Comparison of ENCODE assay signal across 9 mouse cellular contexts in genomic region chr19:36705286-36706146, GRCm38 (mm10). TPM values are rescaled to one million over a fixed set of nuclear protein-coding genes. Genes with fewer than 3 reads are reported as not detected.
DNase-seq lines count a peak whose midpoint lies in the region; ATAC-seq and TF ChIP-seq lines count a peak whose summit lies in the region.
"Had no signal": no experiment of that assay in that cellular context is flagged by ENCODE, and none has a peak within 500 bp of the region (broad histone marks: within the 10 kb centered on the region; RNA-seq: fewer than 3 reads in every experiment).

No protein-coding gene starts in this region.

- WGBS in kidney, adult 2 months, result 48% methylated on average over 17 of the region's 17 CpGs
- WGBS in kidney, embryonic 16.5 days, result 73% methylated on average over 17 of the region's 17 CpGs

- no peak for TF ChIP-seq CTCF in kidney, adult 2 months (conservative IDR thresholded peaks at IDR 0.05; ENCODE audit: insufficient read depth, insufficient read length, low read depth, low read length)

- TF ChIP-seq POLR2A in kidney, adult 2 months (IDR thresholded peaks at IDR 0.05; ENCODE audit: low read depth, low read length), result no peak

- no peak overlapping the region for H3K4me2 ChIP-seq in kidney, embryonic 16.5 days (replicated peaks; ENCODE audit: low read depth, low read length)
- H3K4me2 ChIP-seq: neural tube, embryonic 12.5 days had no signal

- no peak overlapping the region for H3K27ac ChIP-seq in kidney, adult 2 months (ENCODE audit: insufficient read depth, low read depth, low read length)
- H3K27ac ChIP-seq in kidney, embryonic 16.5 days (ENCODE audit: low read length), result no peak overlapping the region
- H3K27ac ChIP-seq: neural tube, embryonic 12.5 days had no signal

- ATAC-seq in kidney, embryonic 16.5 days (ENCODE audit: low FRiP score, low TSS enrichment), result no peak

- DNase-seq in kidney, adult 2 months, result peak; percentile 65
- peak; percentile 72 for DNase-seq in brain, embryonic 18.5 days (ENCODE audit: low read depth, low spot score)
- DNase-seq in heart, postnatal 14 days, result peak; percentile 33 to 62
- DNase-seq in lung, postnatal 10 days, result peak; percentile 82
- no peak for DNase-seq in retina, embryonic 14.5 days (ENCODE audit: low spot score)
- no peak for DNase-seq in spleen, adult 18-20 months
- no peak for DNase-seq in urinary bladder, postnatal 25 days (ENCODE audit: low spot score)

- no peak overlapping the region for H3K4me3 ChIP-seq in kidney, adult 2 months (ENCODE audit: insufficient read depth, low read depth, low read length)
- no peak overlapping the region for H3K4me3 ChIP-seq in kidney, embryonic 16.5 days (ENCODE audit: low read length)
- H3K4me3 ChIP-seq: neural tube, embryonic 12.5 days had no signal

- H3K4me1 ChIP-seq in kidney, adult 2 months (ENCODE audit: control insufficient read depth, insufficient read depth, low read length), result no peaks in the 10 kb centered on the region
- H3K4me1 ChIP-seq in kidney, embryonic 16.5 days (ENCODE audit: insufficient read depth, low read length), result peaks cover 7% of the 10 kb centered on the region; the same call in 1 of the 2 replicates
- H3K4me1 ChIP-seq: neural tube, embryonic 12.5 days had no signal

- no peaks in the 10 kb centered on the region for H3K36me3 ChIP-seq in kidney, adult 2 months (ENCODE audit: control insufficient read depth, insufficient read depth, low read length)
- H3K36me3 ChIP-seq in kidney, embryonic 16.5 days (ENCODE audit: insufficient read depth, low read length), result no peaks in the 10 kb centered on the region
- H3K36me3 ChIP-seq: neural tube, embryonic 12.5 days had no signal

- no peak overlapping the region for H3K9ac ChIP-seq in kidney, embryonic 16.5 days (replicated peaks; ENCODE audit: low read length)
- H3K9ac ChIP-seq: neural tube, embryonic 12.5 days had no signal

- H3K9me3 ChIP-seq in kidney, embryonic 16.5 days (ENCODE audit: low read length), result peaks cover 2% of the 10 kb centered on the region; the same call in 1 of the 2 replicates
- H3K9me3 ChIP-seq: neural tube, embryonic 12.5 days had no signal

- intact Hi-C loops in heart, postnatal 14 days (cut with DNase I), result loop anchor here (2.0 kb wide), 1 partner anchor 29 kb away; no protein-coding TSS in a partner anchor

- no peaks in the 10 kb centered on the region for H3K27me3 ChIP-seq in kidney, adult 2 months (replicated peaks; ENCODE audit: control insufficient read depth, insufficient read depth, low read length)
- no peaks in the 10 kb centered on the region for H3K27me3 ChIP-seq in kidney, embryonic 16.5 days (ENCODE audit: insufficient read depth, low read length)
- H3K27me3 ChIP-seq: neural tube, embryonic 12.5 days had no signal

RNA-seq across cellular contexts. Expression of gene Ppp1r3c, which starts 30.9 kb away (rescaled TPM):
- polyA plus RNA-seq in kidney, adult 2 months (2012; rRNA removed), result 3.0 and 4.6 TPM in 2 replicates
- polyA plus RNA-seq in kidney, embryonic 16.5 days (2015; fragmentation: Nextera tagmentation; extraction: Ambion mirVana), result 22.1 and 24.5 TPM in 2 replicates
- total RNA-seq in heart, postnatal 14 days (2021), result 10 to 100 TPM; 91.5 to 98.3 TPM

Comparison
In these comparisons a context has a peak if more than half of its experiments do, and no peak if none do; other contexts are left out.
1. DNase-seq: peak in kidney, adult 2 months (single experiment), brain, embryonic 18.5 days (single experiment), heart, postnatal 14 days (2 of 2) and lung, postnatal 10 days (single experiment); none in retina, embryonic 14.5 days (single experiment), spleen, adult 18-20 months (0 of 2) and urinary bladder, postnatal 25 days (single experiment).